Mouse (Mus musculus): ENCODE results near the gene Etnk2. TPM values are rescaled to one million over a fixed set of nuclear protein-coding genes. Genes with fewer than 3 reads are reported as not detected.

Etnk2 gene
- 4.9 and 5.6 TPM in 2 replicates for polyA plus RNA-seq (2014; fragmentation: Nextera tagmentation; extraction: Ambion mirVana)

DNA sequence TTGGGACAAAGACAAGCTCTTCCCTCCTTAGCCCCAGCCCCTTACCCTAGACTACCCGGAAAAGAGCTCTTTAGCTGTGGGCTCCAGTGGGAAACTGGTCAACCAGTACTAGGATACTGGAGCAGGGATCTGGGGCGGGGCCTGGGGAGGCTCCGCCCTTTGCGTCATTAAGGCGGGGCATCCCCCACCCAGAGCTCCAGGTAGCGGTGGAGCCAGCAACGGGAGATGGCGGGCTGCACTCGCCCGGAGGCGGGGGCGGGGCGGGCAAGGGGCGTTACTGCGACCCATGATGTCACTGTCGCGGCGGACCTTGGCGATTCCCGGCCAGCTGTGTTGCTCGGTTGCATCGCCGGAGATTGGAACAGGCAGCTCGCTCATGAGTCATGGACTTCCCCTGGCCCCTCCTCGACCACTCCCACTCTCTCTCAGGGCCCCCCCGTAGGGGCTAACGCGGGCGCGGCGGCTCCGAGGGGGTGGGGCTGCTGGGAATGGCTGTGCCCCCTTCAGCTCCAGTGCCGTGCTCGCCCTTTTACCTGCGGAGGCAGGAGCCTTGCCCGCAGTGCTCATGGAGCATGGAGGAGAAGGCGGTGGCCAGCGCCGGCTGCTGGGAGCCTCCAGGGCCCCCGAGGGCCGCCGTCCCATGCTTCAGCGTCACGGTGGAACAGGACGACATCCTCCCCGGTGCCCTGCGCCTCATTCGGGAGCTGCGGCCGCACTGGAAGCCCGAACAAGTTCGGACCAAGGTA is at the start of gene Etnk2:
Gene Etnk2 (plus strand): TSS at position 297 of the 746 bp plus-strand sequence.
- Histone ChIP-seq H3K4me2 (replicated peaks; ENCODE audit: low read depth, low read length) (peak within 1 kb of the TSS; percentile 99), H3K27ac (ENCODE audit: low read length) (no peak within 1 kb of the TSS), H3K36me3 (ENCODE audit: control insufficient read depth, insufficient read depth, low read length) (no peaks in the 10 kb centered on the region), H3K27me3 (ENCODE audit: control insufficient read depth, insufficient read depth, low read length) (peaks cover 5% of the 10 kb centered on the region), H3K9me3 (ENCODE audit: control insufficient read depth, low read depth, low read length) (no peaks in the 10 kb centered on the region), H3K9ac (replicated peaks; ENCODE audit: low read depth, low read length) (peak within 1 kb of the TSS; percentile 46), H3K4me1 (ENCODE audit: control insufficient read depth, insufficient read depth, low read length) (peaks cover 10% of the 10 kb centered on the region; the same call in 1 of the 2 replicates), H3K4me3 (ENCODE audit: low read depth, low read length) (peak within 1 kb of the TSS; percentile 54)
- WGBS: 1% methylated on average over 50 of the region's 52 CpGs
- peak; percentile 78 for ATAC-seq (ENCODE audit: insufficient number of reproducible peaks, insufficient read depth, low FRiP score, low read depth)

DNA sequence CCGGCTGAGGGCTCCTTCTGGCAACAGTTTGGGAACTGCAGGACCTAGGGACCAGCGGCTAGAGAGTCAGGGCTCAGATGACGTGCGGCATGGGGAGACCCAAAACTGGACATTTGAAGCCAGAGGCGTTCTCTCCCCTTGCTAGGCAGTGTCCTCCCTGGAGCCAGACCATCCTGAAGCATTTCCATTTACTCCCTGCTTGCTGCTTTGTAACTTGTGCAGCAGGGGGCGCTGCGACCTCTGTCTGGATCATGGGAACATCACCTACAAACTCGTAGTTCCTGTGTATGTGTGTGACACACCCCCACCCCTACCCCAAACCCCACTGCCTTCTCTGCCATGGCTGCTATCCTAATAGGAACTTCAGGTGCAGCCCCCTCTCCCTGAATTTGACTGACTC is 49.0 kb upstream of the Etnk2 start:
- Histone ChIP-seq H3K27ac (ENCODE audit: low read length) (no peak overlapping the region), H3K4me1 (ENCODE audit: control insufficient read depth, insufficient read depth, low read length) (no peaks in the 10 kb centered on the region), H3K9me3 (ENCODE audit: control insufficient read depth, low read depth, low read length) (no peaks in the 10 kb centered on the region; the same call in 1 of the 2 replicates), H3K4me2 (replicated peaks; ENCODE audit: low read depth, low read length) (no peak overlapping the region), H3K9ac (replicated peaks; ENCODE audit: low read depth, low read length) (no peak overlapping the region), H3K36me3 (ENCODE audit: control insufficient read depth, insufficient read depth, low read length) (no peaks in the 10 kb centered on the region), H3K27me3 (ENCODE audit: control insufficient read depth, insufficient read depth, low read length) (no peaks in the 10 kb centered on the region), H3K4me3 (ENCODE audit: low read depth, low read length) (no peak overlapping the region)
- WGBS: 28% methylated on average over 8 of the region's 8 CpGs
- no peak for ATAC-seq (ENCODE audit: insufficient number of reproducible peaks, insufficient read depth, low FRiP score, low read depth)

DNA sequence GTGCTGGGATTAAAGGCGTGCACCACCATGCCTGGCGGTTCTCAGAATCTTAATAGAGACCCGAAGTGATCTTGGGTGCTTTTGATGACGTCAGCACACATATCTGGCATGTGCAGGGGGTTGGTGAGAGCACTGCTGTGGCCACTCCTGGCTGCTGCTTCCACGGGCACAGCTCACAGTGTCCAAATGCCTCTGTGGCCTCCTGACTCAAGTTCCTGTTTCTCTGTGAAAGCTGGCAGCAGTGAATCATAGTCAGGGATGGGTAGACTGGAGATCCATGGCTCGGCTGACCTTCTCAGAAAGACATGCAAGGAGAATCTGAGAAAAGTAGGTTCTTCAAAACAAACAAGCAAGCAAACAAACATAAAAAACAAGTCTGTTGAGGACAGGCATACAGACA is 47.6 kb upstream of the Etnk2 start:
- Histone ChIP-seq H3K27ac (ENCODE audit: low read length) (no peak overlapping the region), H3K36me3 (ENCODE audit: control insufficient read depth, insufficient read depth, low read length) (no peaks in the 10 kb centered on the region), H3K9me3 (ENCODE audit: control insufficient read depth, low read depth, low read length) (no peaks in the 10 kb centered on the region; the same call in 1 of the 2 replicates), H3K4me2 (replicated peaks; ENCODE audit: low read depth, low read length) (no peak overlapping the region), H3K27me3 (ENCODE audit: control insufficient read depth, insufficient read depth, low read length) (no peaks in the 10 kb centered on the region), H3K4me1 (ENCODE audit: control insufficient read depth, insufficient read depth, low read length) (no peaks in the 10 kb centered on the region), H3K9ac (replicated peaks; ENCODE audit: low read depth, low read length) (no peak overlapping the region), H3K4me3 (ENCODE audit: low read depth, low read length) (no peak overlapping the region)
- ATAC-seq (ENCODE audit: insufficient number of reproducible peaks, insufficient read depth, low FRiP score, low read depth): no peak
- 83% methylated on average over 6 of the region's 6 CpGs for WGBS

DNA sequence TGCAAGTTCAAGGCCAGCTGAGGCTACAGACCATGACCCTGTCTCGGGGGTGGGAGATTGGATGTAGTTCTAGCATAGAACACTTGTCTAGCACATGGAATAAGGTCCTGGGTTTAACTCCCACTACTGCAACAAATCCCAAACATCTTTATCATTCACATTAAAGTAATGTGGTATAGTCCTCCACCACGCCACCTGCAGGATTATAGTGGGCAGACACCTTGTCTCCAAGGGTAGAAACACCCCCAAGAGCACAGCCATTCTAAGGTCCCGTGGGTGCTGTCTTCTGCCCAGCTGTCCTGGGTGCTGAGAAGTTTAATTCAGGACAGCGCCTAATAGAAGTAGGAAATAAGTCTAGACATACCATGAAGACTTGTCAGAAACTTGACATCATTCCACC is 46.8 kb upstream of the Etnk2 start:
- H3K9ac ChIP-seq (replicated peaks; ENCODE audit: low read depth, low read length): no peak overlapping the region
- no peaks in the 10 kb centered on the region for H3K4me1 ChIP-seq (ENCODE audit: control insufficient read depth, insufficient read depth, low read length)
- no peak for ATAC-seq (ENCODE audit: insufficient number of reproducible peaks, insufficient read depth, low FRiP score, low read depth)
- H3K36me3 ChIP-seq (ENCODE audit: control insufficient read depth, insufficient read depth, low read length): no peaks in the 10 kb centered on the region
- H3K27ac ChIP-seq (ENCODE audit: low read length): no peak overlapping the region
- no peak overlapping the region for H3K4me2 ChIP-seq (replicated peaks; ENCODE audit: low read depth, low read length)
- H3K9me3 ChIP-seq (ENCODE audit: control insufficient read depth, low read depth, low read length): no peaks in the 10 kb centered on the region; the same call in 1 of the 2 replicates
- no peaks in the 10 kb centered on the region for H3K27me3 ChIP-seq (ENCODE audit: control insufficient read depth, insufficient read depth, low read length)
- 84% methylated on average over 4 of the region's 4 CpGs for WGBS
- no peak overlapping the region for H3K4me3 ChIP-seq (ENCODE audit: low read depth, low read length)

DNA sequence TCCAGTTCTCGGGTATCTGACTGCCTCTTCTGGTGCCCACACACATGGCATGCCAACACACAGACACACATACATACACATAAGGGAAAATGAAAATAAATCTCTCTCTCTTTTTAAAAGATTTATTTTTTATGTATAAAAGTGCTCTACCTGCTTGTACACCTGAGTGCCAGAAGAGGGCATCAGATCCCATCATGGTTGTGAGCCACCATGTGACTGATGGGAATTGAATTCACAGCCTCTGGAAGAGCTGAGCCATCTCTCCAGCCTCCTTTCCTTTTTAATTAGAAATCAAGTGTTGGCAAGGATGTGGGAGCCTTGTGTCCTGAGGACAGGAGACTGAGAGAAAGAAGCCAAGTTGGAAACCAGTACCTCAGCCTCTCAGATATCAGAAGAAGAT is 46.2 kb upstream of the Etnk2 start:
- Histone ChIP-seq H3K27me3 (ENCODE audit: control insufficient read depth, insufficient read depth, low read length) (no peaks in the 10 kb centered on the region), H3K27ac (ENCODE audit: low read length) (no peak overlapping the region), H3K4me1 (ENCODE audit: control insufficient read depth, insufficient read depth, low read length) (no peaks in the 10 kb centered on the region), H3K9me3 (ENCODE audit: control insufficient read depth, low read depth, low read length) (no peaks in the 10 kb centered on the region; the same call in 1 of the 2 replicates), H3K4me3 (ENCODE audit: low read depth, low read length) (no peak overlapping the region), H3K36me3 (ENCODE audit: control insufficient read depth, insufficient read depth, low read length) (no peaks in the 10 kb centered on the region), H3K4me2 (replicated peaks; ENCODE audit: low read depth, low read length) (no peak overlapping the region), H3K9ac (replicated peaks; ENCODE audit: low read depth, low read length) (no peak overlapping the region)
- WGBS: 89% methylated on average over 1 of the region's 1 CpGs
- ATAC-seq (ENCODE audit: insufficient number of reproducible peaks, insufficient read depth, low FRiP score, low read depth): no peak

DNA sequence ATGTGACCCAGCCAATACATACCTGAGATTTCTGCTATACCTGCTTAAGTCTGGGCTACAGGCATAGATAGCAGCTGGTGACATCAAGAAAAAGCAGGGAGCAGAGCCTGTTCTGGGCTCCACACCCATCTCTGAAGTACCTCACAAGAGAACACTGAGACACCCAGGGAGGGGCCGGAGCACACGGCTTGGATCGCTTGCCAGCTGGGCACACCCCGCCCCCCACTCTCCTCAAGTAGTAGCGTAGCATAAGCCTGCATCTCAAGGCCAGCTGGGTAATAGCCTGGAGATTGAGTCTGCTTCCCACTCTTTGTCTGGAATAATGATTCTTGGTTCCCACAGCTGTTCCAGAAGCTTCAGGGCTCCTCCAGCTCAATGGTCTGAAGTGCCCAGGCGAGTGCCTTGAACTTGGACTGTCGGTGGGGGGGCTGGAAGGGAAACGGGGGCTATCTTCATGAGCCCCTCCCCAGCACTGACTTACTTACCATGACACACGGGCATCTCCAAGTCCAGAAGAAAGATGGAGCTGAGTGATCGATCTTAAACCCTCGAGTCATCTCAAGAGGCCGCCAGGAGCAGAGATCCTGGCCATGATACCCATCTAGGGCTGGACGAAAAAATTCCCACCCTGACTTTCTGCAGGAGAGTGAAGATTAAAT is 42.0 kb upstream of the Etnk2 start, which contains the start of gene Kiss1:
Gene Kiss1 (plus strand): TSS at position 609 of the 659 bp plus-strand sequence.
- ATAC-seq (ENCODE audit: insufficient number of reproducible peaks, insufficient read depth, low FRiP score, low read depth): no peak
- no peaks in the 10 kb centered on the region; the same call in 1 of the 2 replicates for H3K9me3 ChIP-seq (ENCODE audit: control insufficient read depth, low read depth, low read length)
- no peaks in the 10 kb centered on the region for H3K27me3 ChIP-seq (ENCODE audit: control insufficient read depth, insufficient read depth, low read length)
- 74% methylated on average over 13 of the region's 13 CpGs for WGBS
- H3K9ac ChIP-seq (replicated peaks; ENCODE audit: low read depth, low read length): no peak within 1 kb of the TSS
- H3K27ac ChIP-seq (ENCODE audit: low read length): no peak within 1 kb of the TSS
- no peaks in the 10 kb centered on the region for H3K36me3 ChIP-seq (ENCODE audit: control insufficient read depth, insufficient read depth, low read length)
- H3K4me1 ChIP-seq (ENCODE audit: control insufficient read depth, insufficient read depth, low read length): no peaks in the 10 kb centered on the region
- H3K4me3 ChIP-seq (ENCODE audit: low read depth, low read length): no peak within 1 kb of the TSS
- no peak within 1 kb of the TSS for H3K4me2 ChIP-seq (replicated peaks; ENCODE audit: low read depth, low read length)

DNA sequence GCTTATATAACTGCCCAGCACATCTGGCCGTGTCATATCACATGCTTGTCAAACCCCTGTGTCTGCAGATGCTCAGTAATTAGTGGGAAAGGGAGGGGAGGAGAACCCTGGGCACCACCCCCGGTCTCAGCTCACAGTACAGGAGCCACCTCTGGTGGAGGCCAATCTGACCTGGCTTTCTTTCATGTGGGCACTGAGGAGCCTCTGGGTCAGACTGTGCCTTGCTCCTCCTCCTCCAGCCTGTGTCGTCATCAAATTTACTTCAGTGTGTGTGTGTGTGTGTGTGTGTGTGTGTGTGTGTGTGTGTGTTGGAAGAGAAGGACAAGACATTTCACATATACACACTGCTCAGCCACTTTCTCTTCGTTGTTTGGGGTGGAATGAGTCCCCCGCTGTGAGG is 40.0 kb upstream of the Etnk2 start:
- no peak overlapping the region for H3K4me2 ChIP-seq (replicated peaks; ENCODE audit: low read depth, low read length)
- H3K4me3 ChIP-seq (ENCODE audit: low read depth, low read length): no peak overlapping the region
- H3K9me3 ChIP-seq (ENCODE audit: control insufficient read depth, low read depth, low read length): no peaks in the 10 kb centered on the region
- no peaks in the 10 kb centered on the region for H3K27me3 ChIP-seq (ENCODE audit: control insufficient read depth, insufficient read depth, low read length)
- no peak for ATAC-seq (ENCODE audit: insufficient number of reproducible peaks, insufficient read depth, low FRiP score, low read depth)
- H3K36me3 ChIP-seq (ENCODE audit: control insufficient read depth, insufficient read depth, low read length): no peaks in the 10 kb centered on the region
- H3K9ac ChIP-seq (replicated peaks; ENCODE audit: low read depth, low read length): no peak overlapping the region
- no peak overlapping the region for H3K27ac ChIP-seq (ENCODE audit: low read length)
- 37% methylated on average over 5 of the region's 5 CpGs for WGBS
- no peaks in the 10 kb centered on the region for H3K4me1 ChIP-seq (ENCODE audit: control insufficient read depth, insufficient read depth, low read length)

DNA sequence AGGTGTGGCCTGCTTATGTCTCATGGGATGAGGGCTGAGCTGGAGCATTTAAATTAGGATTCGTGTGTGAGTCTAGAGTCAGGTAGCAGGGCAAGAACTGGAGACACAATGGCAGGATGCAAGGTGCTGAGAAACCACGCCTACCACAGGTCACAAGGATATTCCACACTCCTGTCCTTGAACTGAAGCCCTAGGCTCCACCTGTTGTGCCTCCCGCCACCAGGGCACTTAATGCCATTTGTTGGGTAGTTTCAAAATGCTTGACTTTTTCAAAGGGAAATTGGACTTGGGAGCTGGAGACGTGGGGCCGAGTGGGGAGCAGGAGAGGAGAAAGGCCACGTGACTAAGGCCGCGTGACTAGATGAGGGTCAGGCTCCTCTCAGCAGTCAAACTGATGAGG is 37.4 kb upstream of the Etnk2 start:
- Histone ChIP-seq H3K4me3 (ENCODE audit: low read depth, low read length) (no peak overlapping the region), H3K9ac (replicated peaks; ENCODE audit: low read depth, low read length) (no peak overlapping the region), H3K4me2 (replicated peaks; ENCODE audit: low read depth, low read length) (no peak overlapping the region), H3K9me3 (ENCODE audit: control insufficient read depth, low read depth, low read length) (no peaks in the 10 kb centered on the region), H3K4me1 (ENCODE audit: control insufficient read depth, insufficient read depth, low read length) (peaks cover 13% of the 10 kb centered on the region), H3K27me3 (ENCODE audit: control insufficient read depth, insufficient read depth, low read length) (peaks cover 6% of the 10 kb centered on the region; the same call in 1 of the 2 replicates), H3K36me3 (ENCODE audit: control insufficient read depth, insufficient read depth, low read length) (no peaks in the 10 kb centered on the region), H3K27ac (ENCODE audit: low read length) (no peak overlapping the region)
- WGBS: 85% methylated on average over 8 of the region's 8 CpGs
- no peak for ATAC-seq (ENCODE audit: insufficient number of reproducible peaks, insufficient read depth, low FRiP score, low read depth)
